Mouse (Mus musculus) mouse embryonic stem cell (cell line): ENCODE data around the gene Slc12a7.

Experiments used
- in situ Hi-C, 2 experiments: fragments of 300-500 bp; cut with MboI; formaldehyde crosslinking; loops; 1 replicate in 1 of 2; 3 replicates in 1 of 2; pipeline ENCODE4 v1.14.3; 2019 to 2020; ENCODE audit warnings: low sequenced_read_pairs in 2 of 2, low pct_unique_long_range_greater_than_20kb in 1 of 2, mixed read lengths in 1 of 2; ENCODE audit not compliant: unreplicated experiment in 1 of 2

Gene Slc12a7

DNA sequence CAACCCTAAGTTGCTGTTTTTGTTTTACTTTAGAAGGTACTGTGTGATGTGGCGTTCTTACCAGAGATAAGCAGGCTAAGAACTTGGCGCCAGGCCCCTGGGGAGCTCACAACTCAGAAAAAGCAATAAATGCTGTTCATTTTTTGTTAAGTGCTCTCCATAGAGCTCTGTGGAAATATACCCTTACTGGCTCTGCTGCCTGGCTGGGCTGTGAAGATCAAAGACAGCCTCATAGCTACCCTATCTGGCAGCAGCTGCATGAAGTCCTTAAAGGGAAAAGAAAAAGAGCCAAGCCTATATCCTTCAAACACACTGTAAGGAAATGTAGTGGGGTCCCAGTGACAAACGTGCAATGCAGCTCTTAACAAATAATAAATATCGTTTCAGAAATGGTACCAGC, 102.9 kb downstream of the Slc12a7 start:
- in situ Hi-C loops, result no loop called here

DNA sequence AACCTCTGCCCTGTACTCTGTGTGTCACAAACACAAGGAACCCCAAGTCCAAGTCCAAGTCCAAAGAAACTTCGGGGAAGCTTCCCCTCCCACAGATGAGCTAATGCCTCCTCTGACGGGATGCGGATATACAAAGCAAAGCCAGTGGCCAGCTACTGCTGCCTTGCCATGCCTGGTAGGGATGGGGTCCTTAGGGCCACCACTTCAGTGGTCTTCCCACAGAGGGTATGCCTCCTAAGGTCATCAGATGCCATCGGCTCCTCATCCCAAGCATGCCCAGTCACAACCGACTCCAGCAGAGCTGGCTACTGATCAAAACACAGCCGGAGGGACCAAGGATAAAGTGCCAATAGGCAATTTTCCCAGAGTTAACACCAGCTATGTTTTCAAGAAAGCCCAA, 103.6 kb downstream of the Slc12a7 start:
- in situ Hi-C loops, result no loop called here

- in situ Hi-C loops, result no loop called here
Measured at GRCm38 (mm10) chr13:73837708-73838107, 104.8 kb downstream of the Slc12a7 start.

DNA sequence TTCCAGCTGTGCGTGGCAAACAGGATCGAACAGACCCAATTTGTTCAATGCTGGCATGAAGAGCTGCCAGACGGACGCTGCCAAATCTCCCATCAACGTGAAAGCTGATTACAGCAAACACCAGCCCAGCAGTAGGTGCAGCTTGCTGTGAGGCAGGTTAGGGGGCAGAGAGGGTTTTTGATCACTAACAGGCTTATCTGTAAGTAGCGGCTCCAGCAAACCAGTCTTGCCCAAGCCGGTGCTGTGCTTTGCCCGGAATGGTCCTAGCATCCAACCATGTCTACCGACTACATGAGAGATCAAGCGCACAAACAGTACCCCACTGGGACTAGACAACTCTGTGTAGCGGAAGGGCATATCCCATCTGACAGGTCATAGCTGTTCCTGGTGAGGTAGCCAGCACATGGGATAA, 106.2 kb downstream of the Slc12a7 start:
- in situ Hi-C loops, result no loop called here

GRCm38 (mm10) chr13:73839740-73840139, 106.8 kb downstream of the Slc12a7 start:
- in situ Hi-C loops, result no loop called here

GRCm38 (mm10) chr13:73842696-73843095, 109.8 kb downstream of the Slc12a7 start:
- in situ Hi-C loops, result no loop called here

GRCm38 (mm10) chr13:73846589-73847464, 113.9 kb downstream of the Slc12a7 start:
- in situ Hi-C loops, result no loop called here

DNA sequence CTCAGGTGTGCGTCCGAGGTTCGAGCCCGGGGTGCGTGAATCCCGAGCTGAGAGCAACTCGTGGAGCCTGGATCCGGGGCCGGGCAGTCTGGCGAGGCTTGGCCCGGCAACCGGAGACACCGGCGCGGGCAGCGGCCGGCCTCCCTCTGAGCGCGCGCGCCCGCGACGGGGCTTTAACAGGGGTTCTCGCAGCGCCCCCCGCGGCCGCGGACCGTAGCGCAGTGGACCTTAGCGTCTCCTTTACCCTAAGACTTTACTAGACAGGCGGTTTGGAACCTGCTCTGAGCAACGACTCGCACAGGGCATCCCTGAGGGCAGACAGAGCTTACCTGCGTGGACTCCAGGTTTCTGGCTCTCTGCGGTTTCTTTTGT, 114.6 kb downstream of the Slc12a7 start, which contains the start of gene Nkd2:
TSS of gene Nkd2 (minus strand) at position 167 of the 372 bp plus-strand sequence.
- in situ Hi-C loops, result no loop called here
